Comparison of ENCODE assay signal across 32 mouse cellular contexts in the genomic region with DNA sequence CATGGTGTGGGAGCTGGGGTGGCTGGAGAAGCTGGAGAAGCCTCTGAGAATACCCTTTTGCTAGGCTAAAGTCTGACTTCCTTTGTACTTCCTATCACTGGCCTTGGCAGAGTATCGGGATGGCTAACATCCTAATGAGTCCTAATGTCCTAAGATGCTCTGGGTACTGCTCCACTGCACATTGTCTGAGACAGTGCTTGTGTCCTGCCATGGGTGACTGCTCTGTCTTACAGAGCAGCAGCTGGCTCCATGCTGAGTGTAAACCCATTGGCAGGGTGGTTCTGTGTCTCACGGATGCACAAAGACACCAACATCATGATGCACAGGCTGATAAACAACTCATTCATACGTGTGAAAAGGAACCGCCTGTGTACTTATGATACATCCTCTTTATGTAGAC.
"Had no signal": no experiment of that assay in that cellular context is flagged by ENCODE, and none has a peak within 500 bp of the region (broad histone marks: within the 10 kb centered on the region; RNA-seq: fewer than 3 reads in every experiment).

No protein-coding gene starts in this region.

- ATAC-seq: liver, embryonic 12.5 days; liver, postnatal 0 days; lung, postnatal 0 days; midbrain, embryonic 13.5 days; midbrain, embryonic 15.5 days; midbrain, embryonic 16.5 days had no signal

- H3K9me3 ChIP-seq: limb, embryonic 10.5 days; limb, embryonic 12.5 days; limb, embryonic 13.5 days; limb, embryonic 15.5 days; liver, embryonic 12.5 days; liver, embryonic 13.5 days; liver, embryonic 15.5 days; lung, embryonic 15.5 days; megakaryocyte, embryonic 14.5 days; midbrain, embryonic 10.5 days; midbrain, embryonic 12.5 days; midbrain, embryonic 13.5 days; midbrain, embryonic 15.5 days; neural tube, embryonic 12.5 days had no signal

- H3K27me3 ChIP-seq: lung, embryonic 15.5 days; midbrain, embryonic 13.5 days; midbrain, embryonic 15.5 days; neural tube, embryonic 12.5 days had no signal

- H3K9ac ChIP-seq: limb, embryonic 12.5 days; limb, embryonic 13.5 days; limb, embryonic 15.5 days; liver, embryonic 12.5 days; liver, embryonic 13.5 days; liver, embryonic 14.5 days; liver, embryonic 15.5 days; liver, postnatal 0 days; lung, embryonic 14.5 days; lung, embryonic 15.5 days; midbrain, embryonic 12.5 days; midbrain, embryonic 13.5 days; midbrain, embryonic 15.5 days; neural tube, embryonic 12.5 days had no signal

- H3K27ac ChIP-seq: limb, embryonic 10.5 days; limb, embryonic 12.5 days; limb, embryonic 13.5 days; limb, embryonic 15.5 days; liver, embryonic 12.5 days; liver, embryonic 13.5 days; liver, embryonic 14.5 days; liver, embryonic 15.5 days; lung, embryonic 15.5 days; macrophage; midbrain, embryonic 10.5 days; midbrain, embryonic 12.5 days; midbrain, embryonic 13.5 days; midbrain, embryonic 15.5 days; neural tube, embryonic 12.5 days had no signal

- H3K4me3 ChIP-seq: limb, embryonic 10.5 days; limb, embryonic 12.5 days; limb, embryonic 13.5 days; limb, embryonic 15.5 days; liver, embryonic 12.5 days; liver, embryonic 13.5 days; liver, embryonic 15.5 days; lung, embryonic 15.5 days; megakaryocyte, embryonic 14.5 days; midbrain, embryonic 10.5 days; midbrain, embryonic 12.5 days; midbrain, embryonic 13.5 days; midbrain, embryonic 15.5 days; myocyte; neural tube, embryonic 12.5 days had no signal

- H3K36me3 ChIP-seq: limb, embryonic 10.5 days; limb, embryonic 12.5 days; limb, embryonic 13.5 days; limb, embryonic 15.5 days; liver, embryonic 12.5 days; liver, embryonic 13.5 days; liver, embryonic 15.5 days; lung, embryonic 15.5 days; midbrain, embryonic 10.5 days; midbrain, embryonic 12.5 days; midbrain, embryonic 13.5 days; midbrain, embryonic 15.5 days; neural tube, embryonic 12.5 days had no signal

- H3K4me1 ChIP-seq: limb, embryonic 10.5 days; limb, embryonic 12.5 days; limb, embryonic 13.5 days; limb, embryonic 15.5 days; liver, embryonic 12.5 days; lung, embryonic 15.5 days; megakaryocyte, embryonic 14.5 days; midbrain, embryonic 10.5 days; midbrain, embryonic 12.5 days; midbrain, embryonic 15.5 days; neural tube, embryonic 12.5 days had no signal

- H3K4me2 ChIP-seq: limb, embryonic 12.5 days; limb, embryonic 13.5 days; limb, embryonic 15.5 days; liver, embryonic 11.5 days; liver, embryonic 12.5 days; liver, embryonic 13.5 days; liver, embryonic 15.5 days; lung, embryonic 14.5 days; lung, embryonic 15.5 days; midbrain, embryonic 11.5 days; midbrain, embryonic 12.5 days; midbrain, embryonic 13.5 days; midbrain, embryonic 15.5 days; neural tube, embryonic 12.5 days had no signal

- DNase-seq: left cerebral cortex, postnatal 4 days; liver; liver, embryonic 13.5 days; liver, postnatal 0 days; lung, adult 18-20 months; lung, adult 2 months; lung, embryonic 14.5 days; lung, postnatal 10 days; lung, postnatal 14 days; lung, postnatal 36 days; lung, postnatal 4 days; midbrain, embryonic 14.5 days had no signal
